Mouse (Mus musculus) cerebellum, adult 2 months (tissue): ENCODE data around the gene Tom1l1.

Experiments used
- CTCF ChIP-seq: fragments of 200-500 bp; IDR thresholded peaks from 2 replicates; pipeline ENCODE4 v1.5.1; 2011; ENCODE audit warnings: low read depth, mild to moderate bottlenecking, control low read depth, low read length, moderate library complexity, borderline replicate concordance; ENCODE audit not compliant: insufficient read depth
- POLR2A ChIP-seq: fragments of 200-500 bp; IDR thresholded peaks from 2 replicates; pipeline ENCODE4 v1.6.1; 2011; ENCODE audit warnings: low read length, control low read depth, borderline replicate concordance; ENCODE audit not compliant: insufficient read depth

DNA sequence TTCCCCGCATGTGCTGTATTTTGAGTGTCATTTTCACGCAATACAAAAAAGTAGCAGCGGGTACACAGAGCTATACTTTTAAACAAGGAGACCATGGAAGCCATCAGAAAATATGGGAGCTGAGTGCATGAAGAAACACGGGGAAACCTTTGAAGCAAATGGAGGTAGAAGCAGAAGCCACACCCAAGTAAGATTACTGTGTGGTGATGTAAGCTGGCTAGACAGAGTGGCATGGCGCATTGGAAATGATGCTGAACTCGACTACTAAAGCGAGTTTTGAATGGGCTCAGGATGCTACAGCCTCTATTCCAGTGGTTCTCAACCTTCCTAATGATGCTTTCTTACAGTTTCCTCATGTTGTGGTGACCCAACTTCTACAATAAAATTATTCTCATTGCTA is 11.1 kb downstream of the Tom1l1 start:
- TF ChIP-seq CTCF, result no peak
- no peak for TF ChIP-seq POLR2A
